Mouse (Mus musculus) heart, postnatal 10 days (tissue): ENCODE data around the gene Serinc4. TPM values are rescaled to one million over a fixed set of nuclear protein-coding genes. Genes with fewer than 3 reads are reported as not detected.

ENCODE experiments used
- DNase-seq, 2 experiments: peaks; one replicate each; pipeline ENCODE4 v3.0.0; 2021
- intact Hi-C: fragments of 180-260 bp; cut with DNase I; formaldehyde crosslinking; loops from one replicate; pipeline ENCODE4 v1.15.1; 2025
- total RNA-seq, 2 experiments: library from RNA; stranded (reverse); gene quantifications; 2 replicates each; pipeline ENCODE4 v1.2.3; 2021

Gene Serinc4
- total RNA-seq, 2 experiments from 2014 or later: not detected

DNA sequence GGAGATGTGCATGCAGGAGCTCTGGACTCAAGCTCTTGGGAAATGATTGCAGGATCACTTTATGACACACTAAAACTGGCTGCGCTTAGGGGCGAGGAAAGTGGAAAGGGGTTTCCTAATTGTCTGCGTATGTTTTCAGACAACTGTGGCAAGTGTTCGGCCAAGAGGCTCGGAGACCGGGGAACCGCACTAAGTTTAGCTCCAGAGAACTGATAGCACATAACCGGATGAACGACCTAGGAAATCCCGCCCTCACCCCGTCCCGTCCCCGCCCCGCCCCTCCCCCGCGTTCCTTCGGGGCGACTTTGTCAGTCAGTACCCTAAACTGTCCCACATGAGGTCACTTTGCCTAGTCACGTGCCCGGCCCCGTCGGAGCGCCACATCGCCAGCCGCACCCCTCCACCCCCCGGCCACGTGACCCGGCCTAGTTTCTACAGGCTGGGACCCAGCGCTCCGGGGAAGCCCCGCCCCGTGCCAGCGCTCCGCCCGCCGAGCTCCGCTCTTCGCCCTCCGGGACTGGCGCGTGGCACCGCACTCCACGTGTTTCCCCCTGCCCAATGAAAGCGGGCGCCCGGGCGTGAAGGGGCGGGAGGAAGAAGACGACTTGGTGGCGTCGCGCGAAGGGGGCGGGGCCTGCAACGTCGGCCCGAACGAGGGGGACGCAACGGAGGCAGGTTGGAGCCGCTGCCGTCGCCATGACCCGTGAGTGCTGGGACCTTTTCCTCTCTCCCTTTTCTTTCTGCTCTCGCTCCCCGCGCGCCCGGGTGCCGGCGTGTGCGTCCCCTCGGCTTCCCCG is 7.6 kb downstream of the Serinc4 start, which contains the start of gene Serf2:
Serf2 (plus strand) TSS at position 457 of the 797 bp plus-strand sequence.
- peak; percentile 100 for DNase-seq
- intact Hi-C loops: no loop called here

- peak; percentile 64 to 66 for DNase-seq
- intact Hi-C loops: no loop called here
These were observed 8.4 kb downstream of the Serinc4 start for GRCm38 (mm10) chr2:121448136-121448535.

DNA sequence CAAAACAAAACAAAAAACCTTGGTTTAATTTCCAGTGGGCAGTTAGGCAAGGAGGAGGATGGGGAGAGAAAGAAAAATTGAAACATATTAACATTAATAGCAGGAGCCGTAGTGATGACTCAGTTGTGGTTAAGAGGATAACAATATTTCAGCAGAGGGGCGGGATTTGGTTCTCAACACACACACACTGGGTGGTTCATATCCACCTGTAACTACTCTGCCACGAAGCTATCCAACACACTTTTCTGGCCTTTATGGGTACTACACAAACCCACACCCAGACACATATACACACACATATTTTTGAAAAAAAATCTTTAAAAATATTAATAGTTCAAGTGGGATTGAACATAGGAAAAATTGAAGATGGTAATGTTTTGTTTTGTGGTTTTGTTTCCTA is 9.6 kb downstream of the Serinc4 start:
- intact Hi-C loops: no loop called here

DNA sequence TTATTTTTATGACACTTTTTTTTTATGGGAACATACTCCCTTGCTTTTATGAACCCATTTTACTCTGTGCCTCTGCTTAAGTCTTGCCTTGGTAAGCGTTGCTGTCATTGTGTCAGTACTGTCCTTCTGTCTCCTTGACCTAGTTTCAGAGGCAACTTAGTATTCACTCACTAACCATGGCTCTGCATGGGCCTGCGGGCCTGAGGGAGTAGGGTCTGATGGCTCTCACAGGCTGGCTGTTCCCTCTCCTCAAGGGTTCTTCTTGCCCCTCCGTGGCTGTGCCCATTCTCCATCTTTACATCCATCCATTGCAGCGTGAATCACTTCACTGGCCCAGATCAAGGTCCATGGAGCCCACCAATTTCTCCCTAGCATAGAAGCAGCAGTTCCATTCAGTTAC is 10.1 kb downstream of the Serinc4 start:
- intact Hi-C loops: no loop called here
- no peak for DNase-seq

More for the DNA sequence above, 9.6 kb downstream of the Serinc4 start:
- no peak for DNase-seq

DNA sequence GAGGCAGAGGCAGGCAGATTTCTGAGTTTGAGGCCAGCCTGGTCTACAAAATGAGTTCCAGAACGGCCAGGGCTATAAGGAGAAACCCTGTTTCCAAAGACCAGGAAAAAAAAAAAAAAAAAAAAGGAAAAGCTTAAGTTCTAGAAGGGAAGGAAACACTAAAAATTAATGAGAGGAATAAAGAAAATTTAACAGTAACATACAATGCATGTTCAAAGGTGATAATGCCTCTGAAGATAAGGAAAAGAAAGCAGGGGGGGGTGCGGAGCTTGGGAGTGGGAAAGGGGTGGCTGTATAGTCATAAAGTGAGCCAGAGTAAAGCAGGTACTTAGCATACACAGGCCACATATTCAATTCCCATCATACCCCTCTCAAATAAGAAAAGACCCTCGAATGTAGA is 11.5 kb downstream of the Serinc4 start:
- DNase-seq: no peak
- intact Hi-C loops: no loop called here

DNA sequence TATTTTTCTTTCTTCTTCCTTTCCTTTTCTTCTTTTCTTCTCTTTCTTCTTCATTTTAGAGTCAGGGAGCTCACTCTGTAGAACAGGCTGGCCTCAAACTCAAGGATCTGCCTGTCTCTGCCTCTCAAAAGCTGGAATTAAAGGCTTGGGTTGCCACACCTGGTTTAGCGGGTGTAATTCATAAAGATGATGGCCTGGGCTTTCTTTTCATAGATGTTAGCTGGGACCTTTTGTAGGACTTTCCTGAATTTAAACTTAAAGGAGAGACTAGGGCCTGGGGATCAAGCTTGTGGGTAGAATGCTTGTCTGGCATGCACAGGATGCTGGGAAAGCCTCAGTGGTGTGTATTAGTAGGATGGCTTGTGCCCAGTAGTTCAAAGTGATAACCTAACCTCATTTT is 12.4 kb downstream of the Serinc4 start, which contains the start of gene Ell3:
Ell3 (minus strand) TSS at position 101 of the 400 bp plus-strand sequence.
- DNase-seq: no peak
- intact Hi-C loops: no loop called here

DNA sequence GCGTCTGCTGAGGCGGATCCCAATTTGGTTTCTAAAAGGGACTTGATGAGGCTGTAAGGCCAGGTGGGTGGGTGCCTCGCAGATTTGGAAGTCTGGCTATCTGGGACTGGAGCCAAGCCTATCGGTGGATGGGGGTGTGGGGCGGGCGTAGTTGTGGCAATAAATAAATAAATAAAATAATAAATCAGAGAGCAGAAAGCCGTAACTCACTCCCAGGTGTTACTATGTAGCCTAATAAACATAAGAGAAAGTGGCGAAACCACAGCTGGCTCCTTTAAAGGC is 13.6 kb downstream of the Serinc4 start:
- no peak for DNase-seq
- intact Hi-C loops: no loop called here

DNA sequence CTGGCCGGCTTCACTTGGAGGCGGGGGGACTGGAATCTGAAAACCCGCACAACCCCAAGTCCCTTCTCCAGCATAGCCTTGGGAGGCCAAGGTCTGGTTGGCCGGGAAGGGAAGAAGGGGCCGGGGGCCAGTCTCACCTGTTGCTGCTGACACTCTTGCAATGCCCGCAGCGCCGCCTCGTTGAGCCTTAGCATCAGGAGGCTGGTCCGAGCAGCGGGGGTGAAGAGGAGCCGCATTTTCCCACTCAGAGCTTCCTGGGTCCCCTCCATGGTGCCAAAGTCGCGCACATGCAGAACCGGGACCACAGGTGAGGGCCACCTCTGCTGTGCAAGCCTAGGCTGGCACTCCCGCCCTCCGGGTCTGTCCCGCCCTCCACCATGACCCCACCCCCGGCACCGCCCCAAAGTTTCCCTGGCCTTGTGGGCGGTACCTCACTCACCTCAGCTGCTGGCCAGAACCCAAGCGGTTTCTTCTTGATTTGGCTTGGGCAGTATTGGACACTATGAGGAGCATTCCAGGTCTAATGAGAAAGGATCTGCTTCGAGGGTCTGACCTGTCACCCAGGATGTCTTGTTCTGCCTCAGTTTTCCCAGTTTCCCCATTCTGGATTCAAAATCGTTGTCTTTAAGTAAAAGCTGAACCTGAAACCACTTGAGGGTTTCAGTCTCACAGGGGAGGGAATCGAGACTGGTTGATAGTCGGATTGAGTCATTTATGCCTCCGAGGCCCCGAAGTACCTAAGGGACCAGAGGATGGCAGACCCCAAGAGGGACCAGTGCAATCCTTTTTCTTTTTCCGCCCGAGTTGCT is 14.1 kb downstream of the Serinc4 start:
- intact Hi-C loops: no loop called here
- DNase-seq: peak; percentile 63 to 72

GRCm38 (mm10) chr2:121441800-121442199 is 14.8 kb downstream of the Serinc4 start:
- DNase-seq: no peak
- intact Hi-C loops: no loop called here

DNA sequence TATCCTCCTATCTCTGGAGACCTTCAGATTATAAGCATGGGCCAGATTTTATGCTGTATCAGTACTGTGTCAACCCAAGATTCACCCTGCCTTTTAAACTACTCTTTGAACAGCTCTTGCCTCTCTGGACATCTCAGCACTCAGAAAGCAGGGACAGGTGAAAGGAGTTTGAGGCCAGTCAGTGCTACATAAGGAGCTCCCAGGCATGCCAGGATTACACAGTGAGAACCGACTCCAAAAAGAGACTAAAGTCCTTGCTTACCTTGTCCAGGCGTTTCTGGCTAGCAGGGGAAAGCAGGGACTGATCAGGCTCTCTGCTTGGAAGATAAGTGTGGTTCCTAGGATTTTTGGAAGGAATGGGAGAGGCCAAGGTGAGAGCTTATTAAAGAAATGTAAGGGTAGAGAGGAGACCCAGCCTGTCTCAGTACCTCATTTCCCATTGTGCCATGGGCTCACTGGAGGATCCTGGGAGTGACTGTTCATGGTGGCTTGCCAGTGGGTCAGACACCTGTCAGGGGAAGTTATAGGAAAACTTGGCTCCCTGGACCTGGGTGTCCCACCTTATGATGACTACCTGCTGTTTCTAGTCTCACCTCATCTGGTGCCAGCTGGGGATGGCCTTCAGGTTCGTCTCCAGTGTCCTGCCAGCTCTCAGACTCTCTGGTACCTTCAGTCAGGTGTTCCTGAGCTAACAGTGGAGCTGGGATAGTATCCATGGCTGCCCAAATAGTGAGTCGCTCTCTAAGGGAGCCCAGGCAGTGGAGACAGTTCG is 15.6 kb downstream of the Serinc4 start:
- intact Hi-C loops: no loop called here
- DNase-seq: no peak

DNA sequence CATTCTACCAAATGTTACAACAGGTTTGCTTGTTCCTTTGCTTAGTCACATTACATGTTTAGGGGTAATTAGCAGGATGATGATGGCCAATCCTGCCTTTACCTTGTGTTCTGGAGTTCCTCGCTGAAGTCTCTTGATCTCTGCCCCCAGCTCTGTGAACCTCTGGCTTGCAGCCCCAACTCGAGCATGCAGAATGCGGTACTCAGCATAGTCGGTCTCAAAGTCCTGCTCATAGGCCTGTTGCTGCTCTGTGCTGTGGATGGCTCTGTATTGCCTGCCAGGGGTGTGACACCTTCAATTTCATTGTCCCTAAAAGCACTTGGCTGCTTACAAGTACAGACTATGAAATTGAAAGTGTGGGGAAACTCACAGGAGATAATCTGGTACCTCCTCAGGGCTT is 16.8 kb downstream of the Serinc4 start:
- no peak for DNase-seq
- intact Hi-C loops: no loop called here

DNA sequence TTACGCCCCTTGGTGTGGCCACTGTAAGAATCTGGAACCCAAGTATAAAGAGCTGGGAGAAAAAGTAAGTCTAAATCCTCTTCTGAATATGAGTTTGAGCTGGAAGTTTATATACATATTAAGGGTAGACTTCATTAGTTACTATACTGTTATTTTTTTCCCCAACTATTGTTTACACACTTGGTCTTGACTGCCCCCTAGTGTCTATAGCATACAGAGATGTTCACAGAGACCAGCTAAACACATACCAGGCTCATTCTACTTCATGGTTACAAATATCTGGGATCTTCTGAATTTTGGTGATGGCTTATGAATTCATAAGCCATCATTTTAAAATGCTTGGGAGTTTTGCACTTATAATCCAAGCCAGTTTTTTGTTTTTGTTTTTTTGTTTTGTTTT is 21.7 kb downstream of the Serinc4 start:
- DNase-seq: peak in 1 of 2 experiments; percentile 42
- intact Hi-C loops: no loop called here

GRCm38 (mm10) chr2:121425890-121426289 is 30.7 kb downstream of the Serinc4 start:
- DNase-seq: no peak
- intact Hi-C loops: no loop called here

GRCm38 (mm10) chr2:121423166-121423565 is 33.4 kb downstream of the Serinc4 start:
- intact Hi-C loops: no loop called here
- DNase-seq: no peak

- intact Hi-C loops: no loop called here
- no peak for DNase-seq
These were observed 38.1 kb downstream of the Serinc4 start for GRCm38 (mm10) chr2:121418476-121418875.

DNA sequence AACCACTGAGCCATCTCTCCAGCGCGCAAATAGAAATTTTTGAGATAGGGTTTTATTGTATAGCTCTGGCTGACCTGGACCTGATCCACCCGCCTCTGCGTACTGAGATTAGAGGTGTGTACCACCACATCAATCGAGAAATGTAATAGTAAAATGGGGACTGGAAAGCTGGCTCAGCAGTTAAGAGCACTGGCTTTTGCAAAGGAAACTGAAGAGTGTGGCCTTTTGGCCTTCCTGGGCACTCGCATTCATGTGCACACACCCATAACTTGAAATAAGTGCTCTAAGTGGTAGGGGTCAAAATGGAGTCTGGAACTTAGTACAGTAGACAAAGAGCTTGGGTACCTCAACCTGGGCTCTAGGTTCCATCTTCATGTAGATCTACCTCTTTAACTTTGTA is 40.2 kb downstream of the Serinc4 start:
- intact Hi-C loops: no loop called here

GRCm38 (mm10) chr2:121415591-121415990 is 41.0 kb downstream of the Serinc4 start:
- intact Hi-C loops: no loop called here
- no peak for DNase-seq

More for the DNA sequence above, 40.2 kb downstream of the Serinc4 start:
- no peak for DNase-seq

- no peak for DNase-seq
- intact Hi-C loops: no loop called here
These were observed 41.5 kb downstream of the Serinc4 start for GRCm38 (mm10) chr2:121415103-121415502.

DNA sequence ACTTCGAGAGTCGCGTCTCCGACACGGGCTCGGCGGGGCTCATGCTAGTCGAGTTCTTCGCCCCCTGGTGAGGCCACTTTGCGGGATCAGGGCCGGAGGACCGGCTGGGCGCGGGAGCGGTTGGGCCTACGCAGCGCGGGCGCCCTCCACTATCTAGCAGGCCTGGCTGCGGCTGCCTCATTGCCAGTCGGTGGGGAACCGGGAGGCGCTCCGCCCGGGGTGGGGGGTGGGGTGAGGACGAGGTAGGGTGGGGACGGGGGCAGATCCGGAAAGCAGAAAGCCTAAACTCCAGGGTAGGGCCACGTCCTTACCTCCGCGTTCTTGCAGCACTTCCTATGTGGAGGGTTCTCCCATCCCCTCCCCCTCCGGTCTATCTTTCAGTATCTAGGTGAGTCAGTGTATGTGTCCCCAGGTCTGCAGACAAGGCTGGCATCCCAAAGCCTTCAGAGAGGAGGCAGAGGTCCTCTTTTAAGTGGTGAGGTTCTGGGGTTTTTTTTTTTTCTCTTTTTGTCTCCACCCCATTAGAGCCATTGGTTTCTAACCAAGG is 42.4 kb downstream of the Serinc4 start:
- DNase-seq: peak; percentile 48 to 58
- intact Hi-C loops: no loop called here

DNA sequence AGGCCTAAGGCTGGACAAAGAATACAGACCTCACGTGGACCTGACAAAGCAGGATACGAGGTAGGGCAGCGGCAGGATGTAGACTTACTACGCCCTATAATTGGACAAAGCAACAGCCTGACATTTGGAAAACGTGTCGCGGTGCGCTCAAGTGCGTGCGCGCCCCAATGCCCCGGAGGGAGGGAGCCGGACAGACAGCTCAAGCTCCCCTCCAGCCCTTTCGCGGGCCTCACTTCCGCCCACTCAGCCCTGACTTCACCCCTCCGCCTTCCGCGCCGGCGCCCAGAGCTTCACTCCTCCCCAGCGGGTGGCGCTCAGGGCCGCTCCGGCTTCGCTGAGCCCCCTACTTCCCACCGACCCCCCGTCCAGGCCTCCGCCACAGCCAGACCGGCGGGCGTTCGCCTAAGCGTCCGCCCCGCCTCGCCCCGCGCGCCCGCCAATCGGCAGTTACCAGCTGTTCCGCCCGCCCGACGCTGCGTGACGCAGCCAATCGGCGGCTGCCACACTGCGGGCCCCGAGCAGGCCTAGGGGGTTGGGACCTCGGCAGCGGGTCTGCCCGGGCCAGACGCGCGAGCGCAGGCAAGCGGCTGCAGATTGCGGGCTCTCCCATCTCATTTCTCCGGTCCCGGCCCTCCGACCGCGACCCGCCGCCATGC is 43.1 kb downstream of the Serinc4 start, which contains the start of the genes Pdia3 and Catsper2:
Pdia3 (plus strand) TSS at position 389 of the 656 bp plus-strand sequence.
Catsper2 (minus strand) TSS at position 406 of the 656 bp plus-strand sequence.
- intact Hi-C loops: no loop called here
- DNase-seq: peak; percentile 97 to 98
